Mouse (Mus musculus): ENCODE data around the gene Zfp831. TPM values are rescaled to one million over a fixed set of nuclear protein-coding genes. Genes with fewer than 3 reads are reported as not detected.

The Zfp831 gene
- polyA plus RNA-seq, 1 experiment from 2014 or later: 0.02 TPM

DNA sequence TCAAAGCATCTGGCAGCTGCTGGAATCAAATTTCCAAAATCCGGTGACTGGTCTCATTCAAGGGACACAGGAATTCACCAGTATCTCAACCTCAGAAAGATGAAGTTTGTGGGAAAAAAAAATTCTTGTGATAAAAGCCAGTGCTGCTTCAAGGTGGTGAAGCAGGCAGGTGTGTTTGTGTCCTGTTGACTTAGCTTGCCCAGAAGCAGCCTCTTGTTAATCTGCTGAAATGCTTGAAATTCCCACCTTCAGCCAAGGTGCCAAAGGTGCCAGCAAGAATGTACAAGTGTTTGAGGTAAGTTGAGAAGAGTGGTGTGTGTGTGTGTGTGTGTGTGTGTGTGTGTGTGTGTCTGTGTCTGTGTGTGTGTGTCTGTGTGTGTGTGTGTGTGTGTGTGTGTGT lies 110.9 kb downstream of the Zfp831 start:
- Histone ChIP-seq H3K27ac (ENCODE audit: low read length) (no peak overlapping the region), H3K9me3 (ENCODE audit: low read length) (no peaks in the 10 kb centered on the region), H3K4me1 (ENCODE audit: insufficient read depth, low read length) (no peaks in the 10 kb centered on the region), H3K4me2 (replicated peaks; ENCODE audit: low read depth, low read length) (no peak overlapping the region), H3K4me3 (ENCODE audit: low read length) (no peak overlapping the region), H3K9ac (replicated peaks; ENCODE audit: low read length) (no peak overlapping the region), H3K27me3 (ENCODE audit: insufficient read depth, low read length) (no peaks in the 10 kb centered on the region), H3K36me3 (ENCODE audit: insufficient read depth, low read length) (no peaks in the 10 kb centered on the region)
- ATAC-seq (ENCODE audit: low FRiP score, low TSS enrichment): no peak
- WGBS: 53% methylated on average over 1 of the region's 1 CpGs

DNA sequence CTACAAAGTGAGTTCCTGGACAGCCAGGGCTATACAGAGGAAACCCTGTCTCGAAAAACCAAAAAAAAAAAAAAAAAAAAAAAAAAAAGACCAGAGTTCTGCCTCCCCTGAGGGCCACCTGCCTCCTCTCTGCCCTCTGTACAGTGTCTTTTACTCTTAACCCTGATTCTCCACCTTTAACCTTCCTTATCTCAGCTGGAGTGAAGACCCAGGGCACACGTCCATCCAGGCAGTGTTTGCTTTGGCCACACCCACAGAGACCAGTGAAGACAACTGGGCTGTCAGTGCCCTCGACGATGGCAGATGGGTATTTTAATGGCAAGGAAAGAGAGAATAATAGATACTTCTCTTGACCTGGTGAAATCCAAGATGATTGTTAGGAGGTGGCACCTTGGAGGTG lies 115.9 kb downstream of the Zfp831 start:
- peaks cover 7% of the 10 kb centered on the region for H3K4me1 ChIP-seq (ENCODE audit: insufficient read depth, low read length)
- 70% methylated on average over 4 of the region's 4 CpGs for WGBS
- H3K27ac ChIP-seq (ENCODE audit: low read length): no peak overlapping the region
- H3K9ac ChIP-seq (replicated peaks; ENCODE audit: low read length): no peak overlapping the region
- H3K4me2 ChIP-seq (replicated peaks; ENCODE audit: low read depth, low read length): no peak overlapping the region
- no peaks in the 10 kb centered on the region for H3K36me3 ChIP-seq (ENCODE audit: insufficient read depth, low read length)
- H3K27me3 ChIP-seq (ENCODE audit: insufficient read depth, low read length): peaks cover 3% of the 10 kb centered on the region; the same call in 1 of the 2 replicates
- H3K4me3 ChIP-seq (ENCODE audit: low read length): no peak overlapping the region
- ATAC-seq (ENCODE audit: low FRiP score, low TSS enrichment): no peak
- no peaks in the 10 kb centered on the region for H3K9me3 ChIP-seq (ENCODE audit: low read length)

Other genes starting within 250 kb of the Zfp831 start
- gene Nelfcd, start 227.7 kb upstream of the Zfp831 start, polyA plus RNA-seq (2015; fragmentation: Nextera tagmentation; extraction: Ambion mirVana): 132 and 137 TPM in 2 replicates
- 153 and 173 TPM in 2 replicates for gene Ctsz, start 204.5 kb upstream of the Zfp831 start, polyA plus RNA-seq (2015; fragmentation: Nextera tagmentation; extraction: Ambion mirVana)
- 1.7 and 2.7 TPM in 2 replicates for gene Tubb1, start 192.8 kb upstream of the Zfp831 start, polyA plus RNA-seq (2015; fragmentation: Nextera tagmentation; extraction: Ambion mirVana)
- 700 and 708 TPM in 2 replicates for gene Atp5e, start 179.4 kb upstream of the Zfp831 start, polyA plus RNA-seq (2015; fragmentation: Nextera tagmentation; extraction: Ambion mirVana)
- gene Prelid3b, start 170.5 kb upstream of the Zfp831 start, polyA plus RNA-seq (2015; fragmentation: Nextera tagmentation; extraction: Ambion mirVana): 113 and 115 TPM in 2 replicates
- gene Edn3, start 117.1 kb downstream of the Zfp831 start, polyA plus RNA-seq (2015; fragmentation: Nextera tagmentation; extraction: Ambion mirVana): 8.5 and 8.6 TPM in 2 replicates

All from kidney, embryonic 16.5 days (tissue).